Mouse (Mus musculus): ENCODE measurements around the gene Bphl.

- no peak for TF ChIP-seq CTCF (IDR thresholded peaks at IDR 0.05; ENCODE audit: low read depth, low read length)
- TF ChIP-seq TAL1 (conservative IDR thresholded peaks at IDR 0.05; ENCODE audit: low read depth, low read length): no peak
Measured at GRCm38 (mm10) chr13:34113086-34113485, 75.7 kb downstream of the Bphl start.
